Mouse (Mus musculus): ENCODE results near the gene Dohh.
A peak's percentile ranks its signal among the peaks of the same experiment; 100 is the strongest.

The Dohh gene

DNA sequence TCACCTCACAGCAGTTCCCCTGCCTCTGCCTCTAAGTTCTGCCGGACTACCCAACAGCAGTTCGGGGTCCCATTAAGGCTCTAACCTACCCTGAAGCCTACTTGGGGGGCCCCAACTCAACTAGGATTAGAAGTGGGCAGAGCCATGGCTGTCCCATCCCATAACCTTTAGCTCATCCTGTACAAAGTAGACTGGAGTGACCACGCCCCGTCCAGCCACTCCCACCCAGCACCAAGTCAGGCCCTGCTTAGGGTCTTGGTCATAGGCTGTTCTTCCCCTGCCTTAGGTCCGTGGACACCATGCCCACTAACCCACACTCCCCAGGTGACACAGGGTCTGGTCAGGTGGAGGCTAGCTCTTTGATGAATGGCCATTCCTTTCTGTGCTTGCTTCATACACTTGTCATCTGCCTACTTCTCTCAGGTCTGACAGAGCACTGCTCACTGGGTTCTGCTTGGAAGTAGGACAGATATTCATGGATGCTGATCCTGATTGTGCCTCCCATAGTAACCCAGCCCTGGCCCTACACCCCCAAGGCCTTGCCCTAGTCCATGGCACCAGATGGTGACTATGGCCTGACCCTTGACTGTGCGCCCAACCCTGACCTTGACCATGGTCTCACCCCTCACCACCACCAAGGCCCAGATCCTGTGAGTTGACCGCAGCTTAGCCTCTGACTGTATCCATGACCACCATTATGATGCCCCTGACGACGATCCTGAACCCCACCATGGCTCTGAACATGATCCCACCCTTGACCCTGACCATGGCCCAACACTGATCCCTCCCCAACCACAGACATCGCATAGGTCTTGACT, 35.1 kb downstream of the Dohh start:
- peak; percentile 6 for DNase-seq

DNA sequence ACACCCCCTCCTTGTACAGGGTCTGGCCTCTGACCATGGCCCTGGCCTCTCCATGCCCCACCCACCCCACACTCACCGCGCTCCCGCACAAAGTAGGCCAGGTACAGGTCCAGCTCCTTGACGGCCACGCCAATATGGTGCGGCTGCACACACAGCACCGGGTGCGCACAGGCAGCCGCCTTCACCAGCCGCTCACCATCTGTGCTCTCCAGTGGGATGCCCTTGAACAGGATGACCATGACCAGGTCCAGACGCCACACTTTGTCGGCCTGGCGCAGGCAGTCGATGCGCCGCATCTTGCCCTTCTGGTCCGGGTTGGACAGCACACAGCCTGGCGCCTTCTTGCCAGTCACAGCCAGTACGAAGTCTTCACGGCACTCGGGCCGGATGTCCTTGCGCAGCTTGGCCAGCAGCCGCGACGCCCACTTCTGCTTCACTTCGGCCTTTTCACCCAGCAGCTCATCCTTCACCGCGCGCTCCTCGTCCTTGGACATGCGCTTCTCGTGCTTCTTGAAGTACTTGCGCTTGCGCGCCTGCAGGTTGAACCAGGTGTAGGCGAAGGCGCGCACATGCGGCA, 36.1 kb downstream of the Dohh start:
- DNase-seq: peak; percentile 27

DNA sequence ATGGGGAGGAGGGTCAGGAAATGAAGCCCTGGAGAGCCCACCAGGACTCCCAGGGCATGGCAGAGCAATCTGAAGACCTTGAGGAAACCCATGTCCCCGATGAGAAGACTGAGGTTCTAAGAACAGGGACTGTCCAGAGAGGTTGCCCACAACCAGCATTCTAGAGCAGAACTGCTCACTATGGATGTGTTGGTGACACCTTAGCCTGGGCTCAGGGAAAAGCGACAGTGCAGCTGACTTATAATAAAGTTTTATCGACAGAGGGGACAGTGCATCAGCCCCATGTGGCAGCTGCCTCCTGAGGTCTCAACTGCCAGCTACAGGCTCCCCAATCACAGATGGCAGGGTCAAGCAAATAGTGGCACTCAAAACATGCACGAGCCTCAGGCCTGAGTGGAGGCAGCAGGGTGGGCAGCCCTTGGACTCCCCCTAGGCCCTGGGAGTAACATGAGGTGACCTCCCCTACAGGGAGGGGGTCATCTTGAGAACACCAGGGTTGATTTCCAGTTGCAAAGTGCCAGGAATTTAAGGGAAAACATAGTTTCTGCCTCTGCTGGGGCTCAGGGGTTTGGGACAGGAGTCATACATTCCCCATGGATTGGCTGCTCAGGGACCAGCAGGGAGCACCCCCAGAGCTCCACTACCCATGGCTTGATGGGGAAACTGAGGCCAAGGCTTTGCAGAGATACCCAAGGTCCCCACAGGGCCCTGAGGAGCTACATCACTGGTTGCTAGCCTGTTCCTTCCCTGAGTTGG, 37.0 kb downstream of the Dohh start:
- DNase-seq: peak; percentile 4

DNA sequence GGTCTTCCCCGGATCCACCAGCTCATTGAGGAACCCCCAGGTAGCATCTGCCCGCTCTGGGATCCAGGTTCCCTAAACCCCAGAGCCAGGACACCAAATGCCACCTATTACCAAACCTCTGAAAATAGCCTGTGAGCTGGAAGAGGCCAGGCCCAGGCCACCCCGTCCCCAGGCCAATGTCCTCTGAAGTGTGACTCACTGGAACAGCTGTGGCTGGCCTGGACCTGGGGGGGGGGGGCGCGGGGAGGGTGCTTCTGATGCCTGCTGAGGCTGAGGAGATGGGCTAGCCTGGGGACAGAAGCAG, 37.5 kb downstream of the Dohh start:
- DNase-seq: no peak

DNA sequence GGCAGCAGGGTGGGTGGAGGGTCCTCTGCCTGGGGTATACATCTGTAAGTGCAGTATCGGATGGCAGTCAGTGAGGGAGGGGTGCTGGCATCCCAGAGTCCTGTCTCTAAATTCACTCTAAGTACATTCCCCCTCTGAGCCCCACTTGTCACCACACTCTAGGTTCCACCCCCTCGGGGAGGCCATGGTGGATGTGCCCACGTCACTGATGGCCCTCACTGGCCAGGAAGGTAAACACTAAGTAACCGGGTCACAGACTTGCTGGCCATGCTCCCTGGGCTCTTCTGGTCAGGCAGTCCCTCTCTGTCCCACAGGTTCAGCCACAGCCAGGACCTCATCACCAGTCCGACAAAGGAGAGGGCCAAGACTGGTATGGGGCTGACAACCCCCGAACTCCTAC, 38.0 kb downstream of the Dohh start:
- DNase-seq: peak; percentile 4

DNA sequence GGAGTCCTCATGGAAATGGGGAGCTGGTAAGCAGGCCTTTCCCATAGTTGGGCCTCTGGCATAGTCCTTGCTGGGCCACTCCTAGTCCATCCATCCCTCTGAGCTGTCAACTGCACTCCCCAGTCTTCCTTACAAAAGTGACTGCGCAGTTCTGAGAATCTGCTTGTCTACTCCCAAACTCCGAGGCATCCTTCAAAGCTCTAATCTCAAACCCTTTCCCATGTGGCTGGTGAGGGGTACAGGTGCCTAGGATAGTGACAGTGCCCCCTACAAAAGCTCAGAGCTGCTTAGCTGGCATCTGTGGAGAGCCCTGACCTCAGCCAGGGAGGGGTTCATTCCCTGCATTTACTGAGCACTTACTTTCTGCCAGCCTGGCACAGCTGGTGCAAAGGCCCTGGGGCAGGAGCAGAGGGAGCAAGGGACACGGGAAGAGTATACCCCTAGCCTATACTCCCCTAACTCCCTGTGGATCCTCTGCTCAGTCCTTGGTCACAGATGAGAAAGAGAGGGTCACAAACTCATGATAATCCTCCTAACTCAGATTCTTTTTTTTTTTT, 38.5 kb downstream of the Dohh start:
- DNase-seq: no peak

DNA sequence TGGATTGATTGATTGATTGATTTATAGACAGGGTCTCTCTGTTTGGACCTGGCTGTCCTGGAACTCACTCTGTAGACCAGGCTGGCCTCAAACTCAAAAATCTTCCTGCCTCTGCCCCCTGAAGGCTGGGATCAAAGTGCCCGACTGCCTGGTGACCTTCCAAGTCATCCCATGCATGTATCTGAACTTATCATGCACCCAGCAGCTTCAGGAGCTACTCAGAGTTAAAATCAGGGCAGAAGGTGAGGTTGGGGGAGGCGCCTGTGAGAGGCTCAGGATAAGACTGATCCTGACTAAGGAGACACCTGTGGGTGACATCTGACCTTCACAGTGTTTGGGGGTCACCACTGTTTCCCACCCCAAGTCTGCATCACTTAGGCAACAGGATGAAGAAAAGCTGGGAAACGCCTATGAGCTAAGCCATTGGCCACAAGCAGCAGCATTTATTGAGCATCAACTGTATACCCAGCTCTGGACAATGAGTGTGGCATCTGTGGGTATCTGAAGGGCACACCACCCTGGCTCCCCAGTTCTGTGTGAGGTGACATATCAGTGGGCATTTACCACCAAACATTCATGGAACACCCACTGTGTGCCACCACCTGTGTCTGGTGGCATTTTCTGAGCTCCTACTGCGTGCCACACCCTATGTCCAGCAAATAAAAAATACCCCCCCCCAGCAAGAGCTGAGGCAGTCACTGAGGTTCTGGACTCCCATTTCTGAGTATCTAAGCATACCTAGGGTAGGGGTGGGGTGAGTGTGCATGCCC, 39.4 kb downstream of the Dohh start:
- DNase-seq: peak; percentile 4

DNA sequence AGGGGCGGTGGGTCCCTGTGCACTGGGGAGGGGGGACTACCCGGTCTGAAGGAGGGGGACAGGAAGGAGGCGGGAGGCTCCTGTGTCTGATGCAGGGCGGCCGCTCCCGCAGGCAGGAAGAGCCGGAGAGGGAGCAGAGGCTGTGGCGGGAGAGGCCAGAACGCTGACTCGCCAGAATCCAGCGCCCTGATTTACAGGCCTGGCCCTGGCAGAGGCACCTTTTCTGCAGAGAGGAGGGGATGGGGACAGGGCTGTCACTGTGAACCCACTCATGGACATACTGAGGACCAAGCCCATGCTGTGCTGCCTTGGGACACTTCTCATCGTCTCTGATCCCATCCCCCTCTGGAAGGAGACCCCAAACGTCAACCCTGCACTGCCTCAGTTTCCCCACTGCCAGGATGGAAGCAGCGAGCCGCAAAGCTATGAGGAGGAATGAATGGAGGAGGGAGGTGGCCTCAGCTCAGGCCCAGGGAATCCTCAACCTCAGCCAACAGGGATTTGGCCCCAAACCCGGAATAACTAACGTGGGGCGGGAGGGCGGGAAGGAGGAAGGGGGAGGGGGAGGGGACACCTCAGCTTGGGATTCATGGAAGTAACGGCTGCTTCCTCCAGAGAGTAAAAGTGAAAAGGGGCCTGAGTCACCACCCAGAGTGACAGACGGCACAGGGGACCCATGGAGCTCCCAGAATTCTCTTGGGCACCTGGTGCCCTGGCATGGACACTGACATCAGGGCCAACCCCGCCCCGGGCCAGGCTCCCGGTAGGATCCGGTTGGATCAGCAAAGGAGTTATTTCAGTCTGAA, 40.2 kb downstream of the Dohh start:
- peak; percentile 20 for DNase-seq

DNA sequence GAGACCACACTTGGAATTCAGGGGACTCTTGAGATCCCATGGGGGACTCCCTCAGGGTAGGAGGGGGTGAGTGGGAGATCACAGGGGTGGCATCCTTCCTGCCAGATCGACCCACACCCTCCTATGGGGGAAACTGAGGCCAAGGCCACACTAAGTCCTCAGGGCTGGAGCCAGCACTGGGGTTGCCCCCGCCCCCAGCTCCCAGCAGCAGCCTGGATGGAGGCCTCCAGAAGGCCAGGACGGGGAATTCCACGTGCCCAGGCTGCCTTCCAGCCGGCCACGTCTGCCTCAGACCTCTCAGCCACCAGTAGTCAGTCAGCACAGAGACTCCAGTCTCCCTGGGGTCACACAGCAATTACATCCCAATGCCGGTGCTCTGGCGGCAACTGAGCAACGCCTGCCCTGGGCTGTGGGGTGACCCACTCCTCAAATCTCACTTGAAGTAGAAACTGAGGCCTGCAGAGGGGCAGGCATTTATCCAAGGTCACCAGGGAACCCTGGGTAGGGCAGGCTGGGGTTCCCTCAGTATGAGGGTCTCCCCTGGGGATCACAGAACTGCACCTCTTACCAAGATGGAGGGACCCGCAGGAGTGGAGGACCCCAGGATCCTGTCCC, 41.1 kb downstream of the Dohh start:
- DNase-seq: peak; percentile 34

DNA sequence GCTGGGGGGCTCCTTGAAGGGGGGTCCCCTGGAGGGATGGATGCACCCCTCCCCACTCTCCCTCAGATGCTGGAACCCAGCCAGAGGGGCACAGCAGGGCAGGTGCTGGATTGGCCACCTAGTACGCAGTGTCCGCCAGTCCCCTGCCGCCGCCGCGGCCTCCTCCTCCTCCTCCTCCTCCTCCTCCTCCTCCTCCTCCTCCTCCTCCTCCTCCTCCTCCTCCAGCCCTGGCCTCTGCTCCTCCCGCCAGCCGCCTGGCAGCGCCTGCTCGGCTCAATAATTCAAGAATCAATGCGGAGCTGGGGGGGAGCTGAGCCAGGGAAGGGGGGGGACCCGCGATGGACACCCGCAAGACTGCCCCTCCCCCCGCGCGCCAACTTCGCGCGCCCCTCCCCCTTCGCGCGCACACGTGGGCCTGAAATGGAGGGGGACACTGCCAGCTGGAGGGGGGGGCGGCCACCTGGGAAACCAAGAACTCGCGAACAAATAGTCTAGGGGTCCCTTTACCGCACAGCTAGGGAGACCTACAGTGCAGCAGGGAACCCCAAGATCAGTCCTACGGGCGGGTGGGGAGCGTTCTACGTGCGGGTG, 41.9 kb downstream of the Dohh start:
- DNase-seq: peak; percentile 18

DNA sequence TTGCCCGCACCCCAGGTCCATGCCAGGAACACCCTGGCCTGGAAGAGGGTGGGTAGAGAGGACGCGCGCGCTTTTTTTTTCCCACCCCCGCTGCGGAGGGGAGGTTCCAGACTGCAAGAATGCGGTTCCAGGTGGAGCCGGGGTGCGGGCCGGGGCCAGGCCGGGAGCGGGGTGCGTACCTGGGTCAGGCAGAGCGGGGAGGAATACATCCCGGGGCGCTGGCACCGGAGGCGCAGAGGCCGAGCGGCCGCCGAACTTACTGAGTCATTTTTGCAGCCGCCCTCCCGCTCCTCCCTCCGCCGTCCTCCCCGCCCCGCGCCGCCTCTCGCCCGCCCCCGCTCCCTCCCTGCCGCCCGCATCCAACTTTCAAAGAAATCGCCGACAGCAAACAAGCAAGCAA, 42.7 kb downstream of the Dohh start:
- peak; percentile 14 for DNase-seq

DNA sequence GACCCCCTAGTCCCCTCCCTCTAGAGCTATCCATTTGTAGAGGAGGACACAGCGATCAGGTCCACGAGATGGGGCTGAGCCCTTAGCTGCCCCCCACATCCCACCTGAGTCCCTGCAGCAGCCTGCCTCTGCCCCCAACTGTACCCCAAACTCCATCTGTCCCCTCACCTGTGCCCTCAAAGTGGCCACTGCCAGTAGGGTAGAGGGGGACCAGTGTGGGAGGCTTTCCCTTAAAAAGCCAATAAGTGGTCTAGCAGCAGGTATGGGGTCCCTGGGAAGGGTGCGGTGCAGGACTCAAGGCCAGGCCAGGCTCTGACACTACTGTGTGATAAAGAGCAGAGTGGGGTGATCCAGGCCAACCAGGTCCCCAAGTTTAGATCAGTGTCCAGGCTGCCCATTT, 43.1 kb downstream of the Dohh start:
- peak; percentile 14 for DNase-seq

DNA sequence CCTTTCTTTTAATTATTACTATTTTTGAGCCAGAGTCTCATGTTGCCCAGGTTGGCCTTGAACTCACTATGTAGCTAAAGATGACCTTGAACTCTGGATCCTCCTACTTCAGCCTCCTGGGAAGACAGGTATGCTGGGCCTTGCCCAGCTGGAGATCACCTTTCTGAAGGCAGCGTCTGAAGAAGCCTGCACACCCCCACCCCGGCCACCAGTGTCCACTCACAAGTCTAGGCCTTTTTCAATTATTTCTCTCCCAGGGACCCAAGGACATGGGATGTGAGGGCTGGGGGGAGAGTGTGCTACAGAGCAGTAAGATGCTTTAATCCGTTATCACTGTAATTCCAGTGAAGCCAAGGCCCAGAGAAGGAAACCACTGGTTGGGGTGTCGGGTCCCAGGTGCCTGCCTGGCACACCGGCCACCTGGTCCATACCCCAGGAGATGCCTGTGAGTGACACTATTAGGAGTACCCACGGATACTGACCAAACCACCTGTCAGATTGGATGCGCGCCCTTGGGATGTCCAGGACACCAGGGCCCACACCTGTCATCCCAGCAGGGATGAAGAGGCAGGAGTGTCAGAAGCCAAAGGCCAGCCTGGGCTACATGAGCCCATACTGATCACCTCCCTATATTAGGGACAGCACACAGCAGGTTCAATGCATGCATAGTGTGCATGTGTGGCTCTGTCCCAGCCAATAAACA, 43.7 kb downstream of the Dohh start:
- peak; percentile 26 for DNase-seq

DNA sequence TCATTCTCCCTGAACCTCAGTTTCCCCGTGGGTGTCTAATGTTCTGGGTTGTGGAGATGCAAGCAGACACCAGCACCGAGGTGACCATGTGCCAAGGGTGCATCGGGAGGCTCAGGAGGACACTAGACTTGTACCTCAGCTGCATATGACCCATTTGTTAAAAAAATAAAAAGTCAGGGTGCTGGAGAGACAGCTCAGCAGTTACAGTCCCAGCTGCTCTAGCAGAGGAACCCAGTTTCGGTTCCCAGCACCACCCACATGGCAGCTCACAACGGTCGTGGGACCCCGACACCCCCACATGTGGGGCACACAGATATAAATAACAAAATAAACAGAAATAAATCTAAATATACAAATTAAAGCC, 44.3 kb downstream of the Dohh start:
- DNase-seq: peak; percentile 8

DNA sequence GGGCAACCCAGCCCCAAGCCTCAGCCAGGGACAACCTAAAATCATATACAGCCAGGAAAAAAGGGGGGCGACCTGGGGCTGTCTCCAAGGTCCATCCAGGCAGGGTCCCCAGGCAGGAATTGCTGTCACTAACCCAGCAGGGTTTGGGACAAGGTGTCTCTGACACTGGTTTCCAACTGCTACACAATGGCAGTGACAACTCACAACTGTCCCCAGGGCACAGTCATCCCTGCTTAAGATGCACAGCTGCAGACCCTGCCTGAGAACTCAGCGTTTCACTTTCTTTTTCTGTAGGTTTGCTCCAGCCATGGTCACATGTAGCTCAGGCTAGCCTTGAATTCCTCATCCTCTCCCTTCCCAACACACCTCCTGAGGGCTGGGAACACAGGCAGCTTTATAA, 44.9 kb downstream of the Dohh start:
- peak; percentile 14 for DNase-seq

DNA sequence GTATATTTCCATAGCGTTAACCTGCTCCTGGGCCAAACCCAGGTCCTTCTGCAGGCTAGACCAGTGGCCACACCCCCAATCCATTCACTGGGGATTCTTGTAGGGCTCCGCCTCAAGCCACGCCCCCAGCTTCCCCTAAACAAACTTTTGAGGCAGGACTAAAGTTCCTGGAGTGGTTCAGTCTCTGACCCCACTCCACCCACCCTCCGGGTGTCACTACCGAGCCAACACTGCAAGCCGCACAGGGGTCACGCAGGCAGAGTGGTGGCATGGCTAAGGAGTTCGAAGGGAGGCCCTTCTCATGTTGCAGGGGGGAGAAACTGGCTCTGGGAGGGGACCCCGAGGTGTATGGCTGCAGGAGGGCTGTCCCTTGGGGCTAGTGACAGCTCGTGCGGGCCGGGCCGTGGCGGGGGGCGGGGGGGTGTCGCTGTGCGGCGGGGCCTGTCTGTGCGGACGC, 45.4 kb downstream of the Dohh start:
- peak; percentile 88 for DNase-seq

DNA sequence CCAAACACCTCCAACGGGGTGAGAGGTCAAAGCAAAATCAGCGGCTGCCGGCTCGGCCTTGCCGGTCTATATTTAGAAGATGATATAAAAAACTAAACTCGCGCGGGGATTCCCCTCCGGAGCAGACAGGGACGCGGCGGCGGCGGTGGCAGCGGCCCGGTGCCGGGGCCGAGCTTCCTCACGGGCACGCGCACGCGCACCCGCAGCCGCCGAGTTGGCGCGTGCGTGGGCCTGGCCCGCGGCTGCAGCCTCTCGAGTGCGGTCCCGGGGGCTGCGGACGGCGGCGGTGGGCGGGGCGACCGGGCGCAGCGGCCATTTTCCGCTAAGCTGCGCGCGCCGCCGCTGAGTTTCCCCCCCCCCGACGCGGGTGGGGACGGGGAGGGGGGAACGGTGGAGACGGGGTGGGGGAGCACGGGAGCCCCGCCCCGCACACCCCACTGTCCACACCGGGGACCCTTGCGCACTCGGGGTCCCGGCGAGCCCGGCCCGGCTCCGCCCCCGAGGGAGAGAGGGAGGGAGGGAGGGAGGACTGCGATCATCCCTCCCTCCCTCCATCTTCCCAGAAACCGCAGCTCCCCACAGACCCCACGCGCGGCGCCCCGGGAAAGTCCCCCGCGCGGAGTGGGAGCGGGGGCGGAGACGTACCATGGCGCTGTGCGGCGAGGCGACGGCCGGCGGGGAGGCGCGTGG, 46.1 kb downstream of the Dohh start:
- DNase-seq: peak; percentile 76

DNA sequence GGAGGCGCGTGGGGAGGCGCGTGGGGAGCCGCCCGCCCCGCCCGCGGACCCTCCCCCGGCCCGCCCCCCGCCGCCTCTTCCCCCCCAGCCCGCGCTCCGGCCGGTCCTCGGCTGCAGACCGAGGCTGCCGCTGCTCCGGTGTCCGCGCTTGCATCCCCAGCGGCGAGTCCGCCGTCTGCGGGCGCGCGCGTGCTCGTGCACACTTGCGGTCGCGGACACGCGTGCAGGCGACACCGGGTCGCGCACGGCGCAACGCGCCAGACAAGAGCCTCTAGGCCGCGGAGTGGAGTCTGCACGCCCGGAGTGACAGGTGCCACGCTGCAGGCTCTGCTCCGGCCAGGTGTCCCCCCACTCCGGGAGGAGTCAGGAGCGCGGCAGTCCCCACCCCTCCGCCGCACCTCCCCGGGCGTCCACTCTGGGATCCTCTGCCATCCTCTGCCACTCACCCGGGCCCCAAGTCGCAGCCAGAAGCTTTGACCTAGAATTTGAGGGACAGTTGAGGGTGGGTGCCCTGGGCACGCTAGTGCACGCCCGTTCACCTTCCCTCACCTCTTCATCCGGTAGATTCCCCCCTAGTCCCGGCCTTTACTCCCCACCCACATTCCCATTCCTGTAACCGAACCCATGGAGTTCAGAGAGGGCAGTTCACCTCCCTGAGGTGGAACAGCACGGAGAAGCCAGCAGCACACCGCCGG, 46.8 kb downstream of the Dohh start:
- peak; percentile 79 for DNase-seq

DNA sequence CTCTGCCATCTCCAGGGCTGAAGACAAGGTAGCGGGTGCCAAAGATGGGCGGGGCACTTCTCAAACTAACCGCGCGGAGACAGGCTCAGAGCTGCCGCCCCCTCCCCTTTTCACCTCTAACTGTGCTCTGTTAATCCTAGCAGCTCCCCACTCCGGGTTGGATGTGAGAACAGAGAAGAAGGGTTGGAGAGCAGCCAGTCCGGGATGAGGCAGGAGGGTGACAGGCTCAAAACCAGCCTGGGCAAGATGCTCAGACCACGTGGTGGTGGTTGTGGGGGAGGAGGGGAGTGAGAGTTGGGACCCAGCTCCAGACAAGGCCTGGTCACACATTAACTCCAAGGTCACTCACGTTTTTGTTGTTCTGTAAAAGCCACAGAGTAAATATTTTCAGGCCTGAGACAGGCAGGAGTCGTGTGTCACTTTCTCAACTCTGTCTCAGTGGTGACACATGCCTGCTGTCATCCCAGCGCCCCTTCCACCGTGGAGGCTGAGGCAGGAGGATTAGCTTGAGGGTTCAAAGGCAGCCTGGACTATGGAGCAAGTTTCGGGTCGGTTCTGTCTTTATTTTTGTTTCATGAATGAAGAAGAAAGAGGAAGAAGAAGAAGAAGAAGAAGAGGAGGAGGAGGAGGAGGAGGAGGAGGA, 47.4 kb downstream of the Dohh start:
- peak; percentile 80 for DNase-seq

Measured in layer of hippocampus, adult 9-11 months (tissue).